16 mouse cellular contexts compared by ENCODE assay signal in genomic region chr4:15205796-15206195, GRCm38 (mm10).
"Had no signal": no experiment of that assay in that cellular context is flagged by ENCODE, and none has a peak within 500 bp of the region (broad histone marks: within the 10 kb centered on the region; RNA-seq: fewer than 3 reads in every experiment).

No protein-coding gene starts in this region.

- H3K9me3 ChIP-seq: kidney, embryonic 15.5 days; liver, embryonic 15.5 days; megakaryocyte, embryonic 14.5 days; midbrain, embryonic 15.5 days; neural tube, embryonic 12.5 days had no signal

- H3K36me3 ChIP-seq: kidney, embryonic 15.5 days; liver, embryonic 15.5 days; midbrain, embryonic 15.5 days; neural tube, embryonic 12.5 days had no signal

- H3K4me1 ChIP-seq: kidney, embryonic 15.5 days; liver, embryonic 15.5 days; megakaryocyte, embryonic 14.5 days; midbrain, embryonic 15.5 days; neural tube, embryonic 12.5 days had no signal

- H3K9ac ChIP-seq: kidney, embryonic 15.5 days; liver, embryonic 15.5 days; midbrain, embryonic 15.5 days; neural tube, embryonic 12.5 days had no signal

- H3K4me3 ChIP-seq: kidney, embryonic 15.5 days; left cerebral cortex, adult 2 months; liver, embryonic 15.5 days; megakaryocyte, embryonic 14.5 days; midbrain, embryonic 15.5 days; neural tube, embryonic 12.5 days had no signal

- H3K27me3 ChIP-seq: kidney, embryonic 15.5 days; liver, embryonic 15.5 days; megakaryocyte, embryonic 14.5 days; midbrain, embryonic 15.5 days; neural tube, embryonic 12.5 days had no signal

- DNase-seq: kidney, postnatal 14 days; liver; lung, adult 2 months; retina, postnatal 1 day; right cerebral cortex, postnatal 4 days; spleen, adult 18-20 months; thymus, adult 18-20 months; thymus, postnatal 14 days had no signal

- H3K4me2 ChIP-seq: kidney, embryonic 15.5 days; liver, embryonic 15.5 days; midbrain, embryonic 11.5 days; midbrain, embryonic 15.5 days; neural tube, embryonic 12.5 days had no signal

- ATAC-seq: midbrain, embryonic 15.5 days had no signal

- H3K27ac ChIP-seq: kidney, embryonic 15.5 days; left cerebral cortex, adult 2 months; liver, embryonic 15.5 days; macrophage; midbrain, embryonic 15.5 days; neural tube, embryonic 12.5 days had no signal
